Mouse (Mus musculus) lung, postnatal 0 days (tissue): Measurements from ENCODE around the gene B3gnt8. TPM values are rescaled to one million over a fixed set of nuclear protein-coding genes. Genes with fewer than 3 reads are reported as not detected.
A peak's percentile ranks its signal among the peaks of the same experiment; 100 is the strongest.

Experiments used
- ATAC-seq: fragments of 200-750 bp; cut with Nextera tagmentation; 2 replicates; pipeline ENCODE4 v1.8.0; 2017; ENCODE audit warnings: moderate library complexity
- DNase-seq: peaks from one replicate; pipeline ENCODE4 v3.0.0-alpha.2; 2016; ENCODE audit warnings: low spot score
- H3K27ac ChIP-seq: fragments of 300-500 bp; sonication (generic); 2 replicates; pipeline ENCODE4 v1.5.1; 2014; ENCODE audit warnings: antibody characterized with exemption, mild to moderate bottlenecking, low read length, mixed read lengths
- H3K27me3 ChIP-seq: fragments of 300-500 bp; sonication (generic); replicated peaks from 2 replicates; pipeline ENCODE4 v1.6.1; 2014; ENCODE audit warnings: low read length, mixed read lengths; ENCODE audit not compliant: insufficient read depth
- H3K36me3 ChIP-seq: fragments of 300-500 bp; sonication (generic); 2 replicates; pipeline ENCODE4 v1.6.1; 2014; ENCODE audit warnings: low read length, mixed read lengths; ENCODE audit not compliant: insufficient read depth
- H3K4me1 ChIP-seq: fragments of 300-500 bp; sonication (generic); 2 replicates; pipeline ENCODE4 v1.6.1; 2014; ENCODE audit warnings: antibody characterized with exemption, low read depth, low read length, mixed read lengths; ENCODE audit not compliant: insufficient read depth
- H3K4me2 ChIP-seq: fragments of 300-500 bp; sonication (generic); replicated peaks from 2 replicates; pipeline ENCODE4 v1.6.1; 2014; ENCODE audit warnings: low read depth, mild to moderate bottlenecking, low read length, moderate library complexity, mixed read lengths
- H3K4me3 ChIP-seq: fragments of 300-500 bp; sonication (generic); 2 replicates; pipeline ENCODE4 v1.5.1; 2014; ENCODE audit warnings: low read depth, low read length
- H3K9ac ChIP-seq: fragments of 300-500 bp; sonication (generic); replicated peaks from 2 replicates; pipeline ENCODE4 v1.6.1; 2014; ENCODE audit warnings: low read depth, mild to moderate bottlenecking
- H3K9me3 ChIP-seq: fragments of 300-500 bp; sonication (generic); 2 replicates; pipeline ENCODE4 v1.6.1; 2016; ENCODE audit warnings: low read length, mixed read lengths
- CTCF ChIP-seq: IDR thresholded peaks from 2 replicates; pipeline ENCODE4 v1.5.1; 2016; ENCODE audit warnings: antibody characterized with exemption, mild to moderate bottlenecking
- EP300 ChIP-seq: IDR thresholded peaks from 2 replicates; pipeline ENCODE4 v1.6.1; 2016; ENCODE audit warnings: antibody characterized with exemption, mild to moderate bottlenecking, control low read depth
- WGBS: fragments of 180-500 bp; shearing (Covaris S2); extraction: QIAGEN DNeasy Blood & Tissue Kit; methylation state at CpG from one replicate; pipeline ENCODE4 v1.1.7; 2014; 5-methylcytosine and 5-hydroxymethylcytosine counted together
- polyA plus RNA-seq: library from polyadenylated mRNA; unstranded; fragments of >200 nt; fragmentation: Nextera tagmentation; extraction: Ambion mirVana; gene quantifications from 2 replicates; pipeline ENCODE4 v1.2.1, GENCODE M21; 2015

The B3gnt8 gene
- polyA plus RNA-seq, 1 experiment from 2014 or later: 10.9 TPM

DNA sequence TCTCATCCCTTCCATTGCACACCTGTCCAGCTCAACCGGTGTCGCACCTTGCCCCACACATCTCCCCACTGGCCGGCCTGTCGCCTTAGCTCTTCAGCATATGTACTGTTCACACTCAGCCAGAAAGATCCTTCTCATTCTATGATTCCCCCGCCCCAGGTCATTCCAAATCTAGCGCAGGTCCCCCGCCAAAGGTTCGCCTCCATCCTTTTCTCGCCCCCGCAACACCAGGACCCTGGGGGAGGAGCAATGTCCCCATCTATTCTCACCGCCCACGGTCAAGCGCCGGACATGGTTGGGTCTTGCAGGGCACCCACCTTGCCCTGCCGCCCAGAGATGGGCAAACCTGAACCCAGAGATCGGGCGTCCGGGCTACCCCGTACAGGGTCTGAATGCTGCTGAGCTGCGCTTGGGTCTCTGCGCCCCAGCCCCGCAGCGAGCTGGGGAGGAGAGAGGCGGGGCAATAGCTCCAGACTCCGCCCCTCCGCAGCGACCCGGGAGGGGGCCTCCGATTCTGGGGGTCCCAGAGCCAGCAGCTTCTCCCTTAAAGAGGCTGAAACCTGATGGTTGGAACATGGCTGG is 48.4 kb downstream of the B3gnt8 start, which contains the start of gene Tmem91:
Gene Tmem91 (minus strand): TSS at position 448 of the 582 bp plus-strand sequence.
- no peak for DNase-seq
- Histone ChIP-seq H3K4me1 (peaks cover 14% of the 10 kb centered on the region), H3K27me3 (peaks cover 4% of the 10 kb centered on the region; the same call in 1 of the 2 replicates), H3K27ac (no peak within 1 kb of the TSS), H3K4me2 (peak within 1 kb of the TSS; percentile 51), H3K36me3 (no peaks in the 10 kb centered on the region), H3K4me3 (peak within 1 kb of the TSS; percentile 14; the same call in 1 of the 2 replicates), H3K9me3 (no peaks in the 10 kb centered on the region), H3K9ac (no peak within 1 kb of the TSS)
- WGBS: 2% methylated on average over 29 of the region's 29 CpGs
- ATAC-seq: no peak
- no peak for TF ChIP-seq EP300
- no peak for TF ChIP-seq CTCF

DNA sequence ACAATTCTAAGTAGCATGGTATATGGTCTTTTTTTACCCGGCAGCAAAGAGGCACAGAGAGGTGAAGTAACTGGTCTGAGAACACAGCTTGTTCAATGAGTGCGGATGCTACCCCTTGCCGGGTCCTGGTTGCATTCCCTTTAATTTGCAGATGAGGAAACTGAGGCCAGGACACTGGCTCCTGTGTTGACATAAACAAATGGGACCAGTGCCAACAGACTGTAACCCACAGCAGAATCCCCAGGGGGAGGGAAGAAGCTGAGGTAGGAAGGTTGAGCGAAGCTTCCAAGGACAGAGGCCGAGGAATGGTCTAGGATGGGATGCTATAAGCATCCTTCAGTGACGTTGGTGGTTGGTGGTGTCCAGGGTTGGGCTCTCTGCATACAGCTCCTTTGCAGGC is 49.0 kb downstream of the B3gnt8 start:
- Histone ChIP-seq H3K4me3 (no peak overlapping the region), H3K27me3 (peaks cover 4% of the 10 kb centered on the region; the same call in 1 of the 2 replicates), H3K36me3 (no peaks in the 10 kb centered on the region), H3K9me3 (no peaks in the 10 kb centered on the region), H3K4me1 (peaks cover 19% of the 10 kb centered on the region), H3K9ac (no peak overlapping the region), H3K27ac (no peak overlapping the region), H3K4me2 (no peak overlapping the region)
- TF ChIP-seq EP300 (no peak), CTCF (no peak)
- WGBS: 46% methylated on average over 6 of the region's 6 CpGs
- DNase-seq (no peak), ATAC-seq (no peak)

DNA sequence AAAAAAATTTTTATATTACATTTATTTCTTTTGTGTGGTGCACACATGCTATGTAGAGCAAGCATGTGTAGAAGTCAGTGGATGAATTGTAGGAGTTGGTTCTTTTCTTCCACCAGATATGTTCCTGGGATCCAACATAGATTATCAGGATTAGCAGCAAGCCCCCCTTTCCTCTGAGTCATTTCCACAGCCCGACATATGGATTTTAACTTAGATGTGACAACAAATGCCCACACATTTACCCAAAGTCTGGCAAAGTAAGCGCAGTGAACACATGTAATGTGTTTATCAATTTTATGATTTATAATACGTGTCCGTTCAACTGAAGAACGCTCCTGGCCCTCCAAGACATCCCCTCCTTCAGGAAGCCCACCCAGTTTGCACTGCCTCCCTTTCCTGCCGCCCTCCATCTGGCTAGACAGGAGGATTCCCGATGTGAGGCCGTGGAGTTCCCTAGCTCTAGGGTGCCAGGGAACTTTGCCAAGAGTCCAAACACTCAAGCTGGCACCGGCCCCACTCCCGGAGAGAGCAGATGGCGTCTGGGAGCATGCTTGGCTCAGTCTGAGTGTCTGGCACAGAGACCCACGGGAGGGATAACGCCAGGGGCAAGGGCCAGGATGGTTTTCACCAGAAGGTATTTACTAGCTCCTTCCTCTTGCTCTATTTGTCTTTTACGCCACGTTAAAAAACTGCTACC is 49.8 kb downstream of the B3gnt8 start:
- Histone ChIP-seq H3K4me1 (peaks cover 22% of the 10 kb centered on the region), H3K27me3 (peaks cover 4% of the 10 kb centered on the region; the same call in 1 of the 2 replicates), H3K4me2 (0 out of 2 replicates have a peak overlapping the region, but pooled peaks have one; percentile 8), H3K9ac (no peak overlapping the region), H3K36me3 (no peaks in the 10 kb centered on the region), H3K4me3 (no peak overlapping the region), H3K27ac (peak overlapping the region; percentile 38), H3K9me3 (no peaks in the 10 kb centered on the region)
- DNase-seq: peak; percentile 83
- WGBS: 16% methylated on average over 15 of the region's 15 CpGs
- peak; percentile 13; the same call in 1 of the 2 replicates for ATAC-seq
- TF ChIP-seq CTCF: no peak
- TF ChIP-seq EP300: no peak

DNA sequence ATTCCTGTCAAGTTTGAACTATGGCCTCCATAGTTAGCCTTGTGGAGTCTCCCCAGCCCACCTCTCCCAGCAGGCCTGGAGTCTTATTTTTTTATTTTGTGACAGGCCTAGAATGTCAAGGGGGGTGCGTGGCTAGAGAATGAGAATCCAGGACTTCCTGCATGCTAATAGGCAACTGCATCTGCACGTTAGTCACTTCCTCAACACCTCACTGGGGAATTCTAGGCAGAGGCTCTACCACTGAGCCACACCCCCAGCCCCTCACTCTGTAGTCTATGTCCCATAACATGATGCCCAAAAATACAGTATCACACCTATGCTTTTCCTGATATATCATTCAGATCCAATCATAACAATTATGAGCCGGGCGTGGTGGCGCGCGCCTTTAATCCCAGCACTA is 50.6 kb downstream of the B3gnt8 start:
- peaks cover 26% of the 10 kb centered on the region for H3K4me1 ChIP-seq
- H3K9me3 ChIP-seq: no peaks in the 10 kb centered on the region
- TF ChIP-seq EP300: no peak
- TF ChIP-seq CTCF: no peak
- no peak overlapping the region for H3K4me2 ChIP-seq
- H3K27ac ChIP-seq: peak overlapping the region; percentile 38; the same call in 1 of the 2 replicates
- ATAC-seq (no peak), DNase-seq (no peak)
- H3K9ac ChIP-seq: no peak overlapping the region
- 87% methylated on average over 7 of the region's 7 CpGs for WGBS
- H3K27me3 ChIP-seq: peaks cover 4% of the 10 kb centered on the region; the same call in 1 of the 2 replicates
- H3K4me3 ChIP-seq: no peak overlapping the region
- no peaks in the 10 kb centered on the region for H3K36me3 ChIP-seq

DNA sequence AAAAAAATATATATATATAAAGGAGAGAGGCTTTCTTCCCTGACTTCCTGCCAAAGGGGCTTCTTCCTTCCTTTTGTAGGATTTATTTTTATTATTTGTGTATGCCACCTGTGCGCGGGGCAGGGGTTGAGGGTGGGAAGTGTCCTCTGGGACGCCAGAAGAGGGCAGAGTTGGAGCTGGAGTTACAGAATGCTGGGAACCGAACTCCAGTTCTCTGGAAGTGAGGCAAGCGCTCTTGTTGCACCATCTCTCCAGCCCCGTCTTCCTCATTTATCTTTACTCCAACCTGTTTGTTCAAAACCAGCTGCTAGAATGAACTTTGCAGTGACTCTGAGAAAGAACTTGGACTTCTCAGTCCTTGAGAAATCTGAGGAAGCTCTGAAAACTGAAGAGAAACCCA is 53.5 kb downstream of the B3gnt8 start:
- WGBS: 9% methylated on average over 6 of the region's 6 CpGs
- Histone ChIP-seq H3K9ac (no peak overlapping the region), H3K9me3 (no peaks in the 10 kb centered on the region), H3K27me3 (no peaks in the 10 kb centered on the region), H3K4me2 (peak overlapping the region; percentile 27), H3K4me3 (peak overlapping the region; percentile 63; the same call in 1 of the 2 replicates), H3K36me3 (no peaks in the 10 kb centered on the region), H3K4me1 (peaks cover 24% of the 10 kb centered on the region), H3K27ac (peak overlapping the region; percentile 92; the same call in 1 of the 2 replicates)
- DNase-seq (peak; percentile 59), ATAC-seq (no peak)
- peak; percentile 30; the same call in 1 of the 2 replicates for TF ChIP-seq EP300
- peak; percentile 46 for TF ChIP-seq CTCF

- no peaks in the 10 kb centered on the region for H3K36me3 ChIP-seq
- H3K4me1 ChIP-seq: peaks cover 21% of the 10 kb centered on the region
- no peaks in the 10 kb centered on the region for H3K27me3 ChIP-seq
- H3K9me3 ChIP-seq: no peaks in the 10 kb centered on the region
- 0 out of 2 replicates have a peak within 1 kb of the TSS, but pooled peaks have one; percentile 39 for H3K9ac ChIP-seq
- TF ChIP-seq EP300: no peak
- peak; percentile 16 for TF ChIP-seq CTCF
- ATAC-seq (peak; percentile 97), DNase-seq (peak; percentile 98)
- peak within 1 kb of the TSS; percentile 92 for H3K27ac ChIP-seq
- peak within 1 kb of the TSS; percentile 27 for H3K4me2 ChIP-seq
- WGBS: under 1% methylated on average over 46 of the region's 46 CpGs
- H3K4me3 ChIP-seq: peak within 1 kb of the TSS; percentile 63
Observed at GRCm38 (mm10) chr7:25680514-25681258, 54.2 kb downstream of the B3gnt8 start, which contains the start of gene B9d2. Gene B9d2 (plus strand): TSS chr7:25680780.
